Mouse (Mus musculus) G1E-ER4 (cell line): ENCODE results near the gene Rpa1. TPM values are rescaled to one million over a fixed set of nuclear protein-coding genes. Genes with fewer than 3 reads are reported as not detected.

Source experiments
- GATA1 ChIP-seq: IDR thresholded peaks from one replicate; pipeline ENCODE4 v1.8.0; 2012; ENCODE audit warnings: low read length, inconsistent platforms
- polyA plus RNA-seq: library from polyadenylated mRNA; stranded (reverse); fragments of >175 nt; gene quantifications from 2 replicates; pipeline ENCODE4 v1.2.3, GENCODE M21; 2012

Rpa1 gene
- 104 and 153 TPM in 2 replicates for polyA plus RNA-seq

GRCm38 (mm10) chr11:75348199-75348889, at the start of gene Rpa1, which contains the start of gene Smyd4:
TSS of gene Rpa1 (minus strand) at chr11:75348324.
TSS of gene Smyd4 (plus strand) at chr11:75348433.
- no peak for TF ChIP-seq GATA1

GRCm38 (mm10) chr11:75397452-75397851, 49.3 kb upstream of the Rpa1 start:
- no peak for TF ChIP-seq GATA1

GRCm38 (mm10) chr11:75395611-75396010, 47.5 kb upstream of the Rpa1 start:
- TF ChIP-seq GATA1, result no peak

GRCm38 (mm10) chr11:75377125-75377524, 29.0 kb upstream of the Rpa1 start:
- no peak for TF ChIP-seq GATA1

- no peak for TF ChIP-seq GATA1
These were observed 7.4 kb upstream of the Rpa1 start for GRCm38 (mm10) chr11:75355475-75355874.

- no peak for TF ChIP-seq GATA1
These were observed 3.1 kb upstream of the Rpa1 start for GRCm38 (mm10) chr11:75351225-75351624.

GRCm38 (mm10) chr11:75348890-75349261, 752 bp upstream of the Rpa1 start:
- no peak for TF ChIP-seq GATA1

- no peak for TF ChIP-seq GATA1
These were observed 528 bp downstream of the Rpa1 start for GRCm38 (mm10) chr11:75347596-75347995.

- no peak for TF ChIP-seq GATA1
These were observed 937 bp downstream of the Rpa1 start for GRCm38 (mm10) chr11:75347188-75347585.

- no peak for TF ChIP-seq GATA1
These were observed 1.5 kb downstream of the Rpa1 start for GRCm38 (mm10) chr11:75346556-75347187.

- no peak for TF ChIP-seq GATA1
These were observed 3.4 kb downstream of the Rpa1 start for GRCm38 (mm10) chr11:75344716-75345115.

- no peak for TF ChIP-seq GATA1
These were observed 4.0 kb downstream of the Rpa1 start for GRCm38 (mm10) chr11:75344163-75344562.

- no peak for TF ChIP-seq GATA1
These were observed 5.0 kb downstream of the Rpa1 start for GRCm38 (mm10) chr11:75343096-75343495.

- TF ChIP-seq GATA1, result no peak
These were observed 7.3 kb downstream of the Rpa1 start for GRCm38 (mm10) chr11:75340698-75341345.

GRCm38 (mm10) chr11:75340076-75340475, 8.0 kb downstream of the Rpa1 start:
- TF ChIP-seq GATA1, result no peak

- TF ChIP-seq GATA1, result no peak
These were observed 10.9 kb downstream of the Rpa1 start for GRCm38 (mm10) chr11:75337246-75337645.

- no peak for TF ChIP-seq GATA1
These were observed 11.4 kb downstream of the Rpa1 start for GRCm38 (mm10) chr11:75336676-75337075.
